9 mouse cellular contexts compared by ENCODE assay signal in the genomic region with DNA sequence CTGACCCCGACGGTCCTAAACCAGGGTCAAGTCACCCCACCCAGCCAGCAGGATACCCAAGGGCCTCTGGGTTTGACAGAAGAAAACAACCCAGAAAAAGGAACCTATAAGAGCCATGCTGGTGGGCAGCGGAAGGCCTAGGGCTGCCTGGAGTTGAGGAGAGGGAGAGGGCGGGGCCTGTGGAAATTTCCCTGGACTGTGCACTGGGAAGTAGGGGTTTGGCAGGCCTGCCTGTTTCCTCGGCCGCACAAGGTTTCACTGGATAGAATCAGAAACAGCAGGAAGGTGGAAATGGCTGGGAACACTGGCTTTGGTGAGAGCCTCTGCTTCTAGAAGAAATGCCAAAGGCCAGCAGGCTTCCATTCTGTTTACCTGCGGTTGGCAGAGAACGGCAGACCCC. TPM values are rescaled to one million over a fixed set of nuclear protein-coding genes. Genes with fewer than 3 reads are reported as not detected.
DNase-seq lines count a peak whose midpoint lies in the region; ATAC-seq lines count a peak whose summit lies in the region.
"Had no signal": no experiment of that assay in that cellular context is flagged by ENCODE, and none has a peak within 500 bp of the region (broad histone marks: within the 10 kb centered on the region; RNA-seq: fewer than 3 reads in every experiment).

No protein-coding gene starts in this region.

- DNase-seq in adrenal gland, postnatal 10 days, result peak; percentile 39
- DNase-seq in adrenal gland, adult 8-10 months, result no peak
- DNase-seq in NIH3T3 (ENCODE audit: low read depth) (peak; percentile 30), liver (no peak)
- DNase-seq in heart, postnatal 25 days (ENCODE audit: low spot score), result peak; percentile 37
- peak; percentile 64 to 75 for DNase-seq in kidney, postnatal 25 days
- no peak for DNase-seq in frontal cortex, postnatal 14 days (ENCODE audit: low spot score in 2 of 2)
- DNase-seq: thymus, adult 2 months had no signal

- intact Hi-C loops in heart, postnatal 25 days (cut with DNase I), result loop anchor here (2.0 kb wide), 1 partner anchor 82 kb away; no protein-coding TSS in a partner anchor

- ATAC-seq in activated CD4-positive, CD25-positive, alpha-beta regulatory T cell, adult 4 months, result no peak

RNA-seq across cellular contexts. Expression of gene Zdhhc7, which starts 28.5 kb away (rescaled TPM):
- 10 to 100 TPM; 43.2 to 44.8 TPM for total RNA-seq in adrenal gland, postnatal 10 days (2021)
- 10 to 100 TPM; 50.1 to 70.1 (median 55.6) TPM for total RNA-seq in adrenal gland, adult 8-10 months (2022)
- 10 to 100 TPM; 35.4 to 36.4 TPM for total RNA-seq in heart, postnatal 25 days (2021)
- polyA plus RNA-seq in activated CD4-positive, CD25-positive, alpha-beta regulatory T cell, adult 4 months (2017; shearing (Covaris generic)), result 1 to 10 TPM; 4.9 to 5.5 TPM

RNA-seq across cellular contexts. Expression of gene 6430548M08Rik, which starts 41.1 kb away (rescaled TPM):
- total RNA-seq in adrenal gland, postnatal 10 days (2021), result 10 to 100 TPM; 39.7 to 41.9 TPM
- 100 to 1,000 TPM; 110 to 182 (median 142) TPM for total RNA-seq in adrenal gland, adult 8-10 months (2022)
- 10 to 100 TPM; 11.5 to 16.7 TPM for total RNA-seq in heart, postnatal 25 days (2021)
- not detected for polyA plus RNA-seq in activated CD4-positive, CD25-positive, alpha-beta regulatory T cell, adult 4 months (2017; shearing (Covaris generic))

Comparison
In these comparisons a context has a peak if more than half of its experiments do, and no peak if none do; other contexts are left out.
1. DNase-seq: peak in adrenal gland, postnatal 10 days (single experiment), NIH3T3 (single experiment), heart, postnatal 25 days (single experiment) and kidney, postnatal 25 days (2 of 2); none in adrenal gland, adult 8-10 months (single experiment), frontal cortex, postnatal 14 days (0 of 2) and liver (single experiment).